Comparison of ENCODE assay signal across 23 mouse cellular contexts in the genomic region with DNA sequence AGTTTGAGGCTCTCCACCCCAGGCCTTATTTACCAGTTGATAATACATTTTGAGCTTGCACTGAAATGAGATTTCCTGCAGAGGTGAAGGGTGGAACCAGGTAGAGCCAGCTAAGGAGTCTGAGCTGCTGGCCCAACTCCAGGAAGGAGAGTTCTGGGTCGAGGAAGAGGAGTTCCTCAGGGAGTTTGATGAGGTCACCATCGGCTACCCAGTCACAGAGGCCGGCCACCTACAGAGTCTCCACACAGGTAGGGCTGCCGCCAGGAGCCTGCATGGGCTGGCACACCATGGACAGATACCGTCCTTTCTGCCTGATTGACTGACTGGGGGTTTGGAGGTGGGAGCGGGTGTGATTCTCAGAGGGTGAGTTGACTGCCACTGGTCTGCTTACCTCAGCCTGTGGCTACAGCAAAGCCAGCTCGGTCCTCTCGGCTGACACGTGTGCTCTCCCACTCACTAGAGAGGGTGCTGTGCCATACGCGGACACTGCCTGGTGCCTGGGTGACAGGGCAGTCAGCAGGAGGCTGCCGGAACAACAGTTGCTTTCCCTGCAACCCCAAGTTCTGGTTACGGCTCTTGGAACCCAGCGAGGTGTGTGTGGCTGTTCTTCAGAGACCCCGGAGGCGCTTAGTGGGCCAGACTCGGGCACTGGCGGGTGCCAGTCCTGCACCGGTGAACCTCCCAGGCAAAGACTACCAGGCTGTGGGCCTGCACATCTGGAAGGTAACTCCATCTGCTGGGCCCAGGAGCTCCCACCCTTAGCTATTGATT. TPM values are rescaled to one million over a fixed set of nuclear protein-coding genes. Genes with fewer than 3 reads are reported as not detected.
"Had no signal": no experiment of that assay in that cellular context is flagged by ENCODE, and none has a peak within 500 bp of the region (broad histone marks: within the 10 kb centered on the region; RNA-seq: fewer than 3 reads in every experiment).

No protein-coding gene starts in this region.

- ATAC-seq: forebrain, postnatal 0 days; hindbrain, postnatal 0 days; intestine, embryonic 16.5 days; liver, embryonic 12.5 days had no signal

- H3K27ac ChIP-seq: heart, adult 2 months; hindbrain, embryonic 13.5 days; hindbrain, embryonic 15.5 days; hindbrain, postnatal 0 days; limb, embryonic 13.5 days; limb, embryonic 15.5 days; liver, embryonic 12.5 days had no signal

- H3K4me2 ChIP-seq: heart, embryonic 12.5 days; hindbrain, embryonic 13.5 days; hindbrain, embryonic 15.5 days; limb, embryonic 13.5 days; limb, embryonic 15.5 days; liver, embryonic 12.5 days had no signal

- DNase-seq: forebrain, postnatal 0 days; gastrocnemius, postnatal 14 days; gastrocnemius, postnatal 36 days; heart, adult 2 months; heart, postnatal 10 days; kidney, adult 11 months; kidney, adult 2 months; kidney, postnatal 14 days; kidney, postnatal 36 days; layer of hippocampus, adult 9-11 months; layer of hippocampus, postnatal 36 days; left cerebral cortex, postnatal 4 days had no signal

- H3K27me3 ChIP-seq: heart, embryonic 12.5 days; hindbrain, embryonic 13.5 days; hindbrain, embryonic 15.5 days; limb, embryonic 13.5 days; limb, embryonic 15.5 days; liver, embryonic 12.5 days had no signal

- H3K4me1 ChIP-seq: heart, embryonic 12.5 days; hindbrain, embryonic 13.5 days; hindbrain, embryonic 15.5 days; limb, embryonic 13.5 days; limb, embryonic 15.5 days; liver, embryonic 12.5 days had no signal

- H3K4me3 ChIP-seq: heart, adult 2 months; heart, embryonic 12.5 days; hindbrain, embryonic 13.5 days; hindbrain, embryonic 15.5 days; limb, embryonic 13.5 days; limb, embryonic 15.5 days; liver, embryonic 12.5 days had no signal

- H3K9ac ChIP-seq: forebrain, postnatal 0 days; heart, embryonic 12.5 days; hindbrain, embryonic 13.5 days; hindbrain, embryonic 15.5 days; limb, embryonic 13.5 days; limb, embryonic 15.5 days; liver, embryonic 12.5 days had no signal

- H3K9me3 ChIP-seq: heart, embryonic 12.5 days; hindbrain, embryonic 13.5 days; hindbrain, embryonic 15.5 days; limb, embryonic 13.5 days; limb, embryonic 15.5 days; liver, embryonic 12.5 days had no signal

RNA-seq across cellular contexts. Expression of a gene that starts 7.3 kb away (rescaled TPM):
- polyA plus RNA-seq: hindbrain, embryonic 11.5 days had no signal

RNA-seq across cellular contexts. Expression of a gene that starts 40.7 kb away (rescaled TPM):
- total RNA-seq: heart, postnatal 25 days; hematopoietic stem cell, adult 5-6 weeks; hindbrain, postnatal 0 days had no signal
